Mouse (Mus musculus): ENCODE results near the gene Gorasp1.

Gene Gorasp1

GRCm38 (mm10) chr9:119972582-119972981 is 35.2 kb upstream of the Gorasp1 start:
- DNase-seq (ENCODE audit: low spot score in 2 of 2): no peak

DNA sequence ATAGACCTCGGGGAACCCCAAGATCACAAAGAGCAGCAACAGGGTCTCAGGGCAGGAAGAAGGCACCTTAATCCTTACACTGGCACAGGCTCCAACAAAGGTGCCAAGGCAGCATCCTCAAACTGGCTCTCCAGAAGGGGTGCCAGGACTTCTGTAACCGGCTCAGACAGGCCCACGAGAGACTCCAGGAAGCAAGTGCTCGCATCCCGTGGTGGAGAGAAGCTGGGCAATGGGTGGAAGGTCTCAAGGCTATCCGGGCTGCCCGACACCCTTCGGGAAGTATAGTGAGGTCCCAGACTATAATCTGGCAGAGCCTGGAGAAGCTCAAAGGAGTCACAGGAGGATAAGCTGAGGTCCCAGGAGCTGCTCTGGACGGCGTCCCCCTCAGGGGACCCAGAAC is 34.8 kb upstream of the Gorasp1 start:
- DNase-seq (ENCODE audit: low spot score in 2 of 2): no peak

DNA sequence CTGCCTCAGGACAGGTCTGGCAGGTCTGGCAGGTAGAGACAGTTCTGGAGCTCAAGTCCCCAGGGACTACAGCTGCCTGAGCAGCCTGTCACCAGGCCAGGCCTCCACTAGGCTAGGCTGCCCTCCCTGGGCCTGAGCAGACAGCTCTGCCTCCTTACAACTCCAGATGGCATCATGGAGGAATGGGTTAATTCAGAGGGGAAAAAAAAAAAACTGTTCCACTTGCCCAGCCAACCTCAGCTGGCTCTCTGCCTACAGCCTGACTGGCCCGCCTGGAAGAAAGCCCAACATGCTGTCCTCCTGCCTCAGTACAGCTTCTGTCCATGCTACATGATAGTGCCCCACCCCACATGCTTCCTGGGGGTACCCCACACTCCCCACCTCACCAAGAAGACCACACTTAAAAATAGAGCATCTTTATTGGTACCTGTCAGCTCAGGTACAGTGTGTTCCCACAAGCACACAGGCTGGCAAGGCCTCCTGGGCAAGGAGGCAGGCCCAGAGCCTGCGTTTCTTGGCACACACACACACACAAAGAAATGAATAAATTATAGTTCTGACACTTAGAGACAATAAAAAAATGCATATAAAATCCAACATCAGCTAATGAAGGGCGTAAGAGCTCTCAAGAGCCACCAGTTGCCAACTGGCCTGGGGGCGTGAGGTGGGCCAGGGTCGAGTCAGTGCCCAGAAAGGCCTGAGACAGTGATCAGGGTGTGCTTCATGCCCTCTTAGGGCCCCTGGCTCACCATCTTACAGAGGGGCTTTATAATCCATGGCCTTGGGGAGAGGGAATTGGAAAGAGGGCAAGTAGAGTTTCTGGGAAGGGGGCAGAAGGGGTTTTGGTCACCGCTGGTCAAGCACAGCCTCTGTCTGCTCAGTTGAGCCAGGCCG is 33.6 kb upstream of the Gorasp1 start:
- peak in 1 of 2 experiments; percentile 53 for DNase-seq (ENCODE audit: low spot score in 2 of 2)

- no peak for DNase-seq (ENCODE audit: low spot score in 2 of 2)
These were observed 32.9 kb upstream of the Gorasp1 start for GRCm38 (mm10) chr9:119970221-119970620.

DNA sequence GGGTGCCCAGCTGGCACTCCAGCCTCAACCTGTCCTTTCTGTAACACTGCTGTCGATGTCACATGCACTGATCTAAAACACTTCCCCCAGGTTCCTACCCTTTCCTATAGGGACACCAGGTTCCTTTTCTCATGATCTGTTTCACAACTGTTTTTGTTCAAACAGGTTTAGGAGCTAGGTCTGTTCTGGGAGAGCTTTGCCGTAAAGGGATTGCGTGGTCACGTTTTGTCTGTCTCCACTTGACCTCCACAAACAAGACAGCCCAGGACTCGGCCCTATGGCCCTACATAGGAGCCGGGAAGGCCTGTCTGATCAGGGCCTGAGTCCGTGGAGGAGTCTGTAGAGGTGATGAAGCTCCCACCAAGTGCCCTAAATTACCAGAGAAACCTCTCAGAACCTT is 32.4 kb upstream of the Gorasp1 start:
- no peak for DNase-seq (ENCODE audit: low spot score in 2 of 2)

DNA sequence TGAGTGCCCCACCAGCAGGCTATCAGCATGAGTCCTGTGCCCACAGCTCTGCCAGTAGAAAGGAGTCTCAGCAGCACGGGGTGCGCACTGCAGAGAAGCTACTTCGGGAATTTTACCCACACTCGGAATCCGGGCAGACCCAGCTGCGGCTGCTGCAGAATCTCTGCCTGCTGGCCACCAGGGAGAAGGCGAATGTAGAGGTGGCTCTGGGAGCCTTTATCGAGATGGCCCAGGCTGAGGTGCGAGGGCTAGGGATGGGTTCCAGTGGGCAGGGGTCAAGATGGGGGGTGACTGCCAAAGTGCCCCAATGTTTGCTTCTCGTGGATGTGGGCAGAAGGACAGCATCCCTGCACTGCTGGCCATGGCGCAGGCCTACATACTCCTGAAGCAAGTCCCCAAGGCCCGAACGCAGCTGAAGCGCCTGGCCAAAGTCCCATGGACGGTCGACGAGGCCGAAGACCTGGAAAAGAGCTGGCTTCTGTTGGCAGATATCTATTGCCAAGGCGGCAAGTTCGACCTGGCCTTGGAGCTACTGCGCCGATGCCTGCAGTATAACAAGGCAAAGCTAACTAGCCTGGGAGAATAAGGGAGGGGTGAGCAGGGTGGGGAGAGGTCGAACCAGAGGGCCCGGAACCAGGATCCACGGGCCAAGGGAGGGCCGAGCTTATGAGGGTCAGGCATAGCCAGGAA is 29.0 kb upstream of the Gorasp1 start:
- no peak for DNase-seq (ENCODE audit: low spot score in 2 of 2)

GRCm38 (mm10) chr9:119965186-119965585 is 27.8 kb upstream of the Gorasp1 start:
- no peak for DNase-seq (ENCODE audit: low spot score in 2 of 2)

DNA sequence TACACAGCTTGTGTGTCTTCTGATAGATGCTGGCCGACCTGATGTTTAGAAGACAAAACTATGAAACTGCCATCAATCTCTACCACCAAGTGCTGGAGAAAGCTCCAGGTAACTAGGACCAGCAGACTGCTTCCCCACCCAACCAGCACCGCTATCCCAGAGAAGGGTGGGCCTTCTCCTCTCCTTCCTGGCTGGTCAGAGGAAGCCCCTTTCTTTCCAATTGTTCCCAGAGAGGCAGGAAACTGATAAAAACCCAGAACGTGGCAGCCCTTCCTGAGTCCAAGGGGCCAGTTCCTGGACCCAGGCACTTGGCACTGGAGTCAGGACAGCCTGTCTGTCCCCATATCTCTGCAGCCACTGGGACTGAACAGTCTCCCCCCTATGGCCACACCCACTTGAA is 26.8 kb upstream of the Gorasp1 start:
- no peak for DNase-seq (ENCODE audit: low spot score in 2 of 2)

- DNase-seq (ENCODE audit: low spot score in 2 of 2): peak in 1 of 2 experiments; percentile 33
These were observed 25.8 kb upstream of the Gorasp1 start for GRCm38 (mm10) chr9:119962987-119963667.

- no peak for DNase-seq (ENCODE audit: low spot score in 2 of 2)
These were observed 24.9 kb upstream of the Gorasp1 start for GRCm38 (mm10) chr9:119962216-119962615.

GRCm38 (mm10) chr9:119958835-119959234 is 21.5 kb upstream of the Gorasp1 start:
- DNase-seq (ENCODE audit: low spot score in 2 of 2): no peak

DNA sequence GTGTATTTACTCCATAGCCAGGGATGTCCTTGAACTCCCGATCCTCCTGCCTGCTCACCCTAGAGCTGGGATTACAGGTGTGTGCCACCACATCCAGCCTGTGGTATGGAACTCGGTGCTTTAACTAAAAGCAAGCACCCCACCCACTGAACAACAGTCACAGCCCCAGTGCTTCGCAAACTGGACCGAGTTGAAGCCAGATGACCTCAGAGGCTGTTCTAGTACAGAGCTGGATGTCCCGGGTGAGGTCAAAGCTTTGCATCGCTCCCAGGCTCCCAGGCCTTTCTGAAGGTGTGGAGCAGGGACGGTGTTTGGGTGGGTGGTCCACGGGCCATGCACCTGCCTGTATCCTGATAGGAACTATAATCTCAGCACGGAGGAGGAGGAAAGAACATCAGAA is 14.0 kb upstream of the Gorasp1 start:
- no peak for DNase-seq (ENCODE audit: low spot score in 2 of 2)

GRCm38 (mm10) chr9:119950434-119950833 is 13.1 kb upstream of the Gorasp1 start:
- no peak for DNase-seq (ENCODE audit: low spot score in 2 of 2)

DNA sequence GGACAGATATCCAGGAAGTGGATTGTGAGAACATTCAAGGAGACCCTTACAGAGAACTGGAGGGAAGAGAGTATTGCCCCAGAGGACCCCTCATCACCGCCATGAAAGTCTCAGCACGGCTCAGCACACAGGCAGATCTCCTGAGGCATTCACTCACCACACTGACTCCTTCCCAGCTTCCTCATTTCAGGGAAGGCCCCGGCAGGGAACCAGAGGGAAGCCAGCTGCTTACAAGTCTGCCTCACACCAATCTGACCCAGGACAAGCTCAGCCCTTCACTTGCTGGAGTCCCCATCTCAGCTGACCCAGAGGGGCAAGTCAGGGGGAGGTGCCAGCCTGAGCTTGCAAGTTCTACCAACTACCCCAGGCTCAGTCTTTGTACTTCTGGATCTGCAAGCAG is 11.4 kb upstream of the Gorasp1 start:
- DNase-seq (ENCODE audit: low spot score in 2 of 2): no peak

- no peak for DNase-seq (ENCODE audit: low spot score in 2 of 2)
These were observed 8.0 kb upstream of the Gorasp1 start for GRCm38 (mm10) chr9:119945173-119945900.

DNA sequence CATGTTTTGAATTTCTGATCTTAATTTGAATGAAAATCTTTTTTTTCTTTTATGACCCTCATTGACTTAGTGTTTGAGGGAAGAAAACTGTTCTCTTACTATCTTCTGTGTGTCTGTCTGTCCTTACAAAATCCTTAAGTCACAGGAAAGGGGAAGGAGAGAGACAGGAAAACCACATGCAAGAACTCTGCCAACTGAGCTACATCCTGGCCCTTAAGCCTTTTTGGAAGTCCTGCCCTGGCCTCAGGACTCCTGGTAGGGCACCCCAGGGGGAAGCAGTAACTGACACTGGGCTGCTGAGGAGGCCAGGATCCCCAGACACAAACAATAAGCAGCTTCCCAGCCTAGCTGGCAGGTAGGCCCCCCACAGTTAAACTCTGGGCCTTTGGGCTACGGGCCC is 6.0 kb upstream of the Gorasp1 start:
- no peak for DNase-seq (ENCODE audit: low spot score in 2 of 2)

DNA sequence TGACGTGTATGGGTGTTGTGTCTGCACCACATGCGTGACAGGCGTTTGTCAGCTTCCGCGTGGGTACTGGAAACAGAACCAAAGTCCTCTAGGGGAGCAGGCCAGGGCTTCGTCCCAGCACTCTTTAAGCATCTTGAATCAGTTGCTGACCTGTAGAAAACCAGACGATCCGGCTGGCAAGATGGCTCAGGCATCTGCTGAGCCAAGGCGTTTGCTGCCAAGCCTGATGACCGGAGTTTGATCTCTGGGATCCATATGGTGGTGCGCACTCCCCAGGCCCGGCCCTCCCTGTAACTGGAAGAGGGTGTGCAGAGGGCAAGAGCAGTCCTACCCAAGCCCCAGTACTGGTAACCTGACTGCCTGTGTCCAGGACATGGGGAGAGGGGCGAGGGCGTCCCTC is 4.5 kb upstream of the Gorasp1 start:
- no peak for DNase-seq (ENCODE audit: low spot score in 2 of 2)

GRCm38 (mm10) chr9:119941407-119941806 is 4.0 kb upstream of the Gorasp1 start:
- DNase-seq (ENCODE audit: low spot score in 2 of 2): no peak

DNA sequence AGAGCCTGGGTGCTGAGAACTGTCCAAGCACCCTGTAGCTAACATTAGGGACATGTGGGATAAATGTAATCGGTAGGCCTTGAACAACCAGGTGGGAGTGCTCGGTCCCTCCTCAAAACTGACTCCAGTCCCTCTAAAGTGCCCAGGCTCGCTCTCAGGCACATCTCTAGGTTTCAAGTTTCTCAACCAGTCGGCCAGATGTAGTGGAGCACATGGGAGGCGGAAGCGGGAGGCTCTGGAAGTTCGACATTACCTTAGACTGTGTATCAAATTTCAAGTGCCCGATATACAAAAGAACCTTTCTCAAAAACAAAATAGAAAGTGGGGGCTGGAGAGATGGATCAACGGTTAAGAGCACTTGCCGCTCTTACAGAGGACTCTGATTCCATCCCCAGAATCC is 2.3 kb upstream of the Gorasp1 start:
- DNase-seq (ENCODE audit: low spot score in 2 of 2): no peak

GRCm38 (mm10) chr9:119938496-119938895 is 1.1 kb upstream of the Gorasp1 start:
- no peak for DNase-seq (ENCODE audit: low spot score in 2 of 2)

DNA sequence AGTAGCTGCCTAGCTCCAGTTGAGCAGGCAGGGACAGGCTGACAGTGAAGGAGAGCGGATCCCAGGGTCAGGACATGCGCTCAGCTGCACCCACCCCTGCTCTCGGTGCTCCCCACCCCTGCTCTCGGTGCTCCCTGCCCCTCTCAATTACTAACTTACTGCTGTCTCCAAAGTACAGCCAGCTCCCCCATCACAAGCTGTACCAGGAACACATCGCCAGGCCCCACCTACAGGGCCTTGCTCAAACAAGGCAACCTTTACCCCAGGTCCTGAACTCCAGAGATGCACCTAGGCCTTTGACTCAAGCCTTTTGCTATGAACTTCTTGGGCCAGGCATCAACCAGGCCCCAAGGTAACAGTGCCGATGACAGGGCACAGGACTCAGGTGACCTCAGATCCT is 3.7 kb downstream of the Gorasp1 start:
- DNase-seq (ENCODE audit: low spot score in 2 of 2): no peak

DNA sequence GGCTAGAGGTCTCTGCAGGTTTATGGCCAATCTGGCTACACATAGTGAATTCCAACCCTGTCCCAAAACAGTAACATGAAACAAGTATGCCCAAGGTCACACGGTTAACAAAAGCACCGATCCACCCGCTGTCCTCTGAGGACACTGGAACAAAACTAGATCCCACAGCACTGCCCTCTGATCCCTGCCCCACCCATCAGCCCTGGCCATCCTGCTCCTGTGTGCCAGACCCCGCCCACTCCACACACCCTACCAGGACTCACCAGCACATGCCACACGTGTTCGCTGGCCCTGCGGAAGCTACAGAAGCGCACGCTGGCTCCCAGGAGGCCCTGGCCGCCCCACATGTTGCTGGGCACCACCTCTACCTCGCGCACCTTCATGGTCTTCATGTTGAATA is 5.0 kb downstream of the Gorasp1 start:
- no peak for DNase-seq (ENCODE audit: low spot score in 2 of 2)

All from frontal cortex, postnatal 36 days (tissue).